In the genomic region with DNA sequence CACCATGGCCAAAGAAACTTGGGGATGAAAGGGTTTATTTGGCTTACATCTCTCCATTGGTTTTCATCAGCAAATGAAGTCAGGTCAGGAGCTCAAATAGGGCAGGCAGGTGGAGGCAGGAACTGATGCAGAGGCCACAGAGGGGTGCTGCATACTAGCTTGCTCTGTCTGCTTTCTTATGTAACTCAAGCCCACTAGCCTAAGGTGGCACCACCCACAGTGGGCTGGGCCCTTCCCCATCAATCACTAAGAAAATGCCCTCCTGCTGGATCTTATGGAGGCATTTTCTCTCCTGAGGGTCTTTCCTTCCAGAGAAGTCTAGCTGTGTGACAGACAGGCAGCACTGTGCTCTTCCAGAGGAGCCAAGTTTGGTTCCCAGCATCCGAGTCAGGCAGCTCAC, we compare ENCODE assay signal across 23 mouse cellular contexts.
"Had no signal": no experiment of that assay in that cellular context is flagged by ENCODE, and none has a peak within 500 bp of the region (broad histone marks: within the 10 kb centered on the region; RNA-seq: fewer than 3 reads in every experiment).

No protein-coding gene starts in this region.

- H3K27ac ChIP-seq: heart, adult 2 months; hindbrain, embryonic 13.5 days; hindbrain, embryonic 15.5 days; hindbrain, postnatal 0 days; kidney, embryonic 15.5 days; limb, embryonic 10.5 days; limb, embryonic 12.5 days; liver, embryonic 13.5 days; liver, embryonic 15.5 days had no signal

- H3K4me3 ChIP-seq: heart, adult 2 months; heart, embryonic 12.5 days; hindbrain, embryonic 13.5 days; hindbrain, embryonic 15.5 days; kidney, embryonic 15.5 days; limb, embryonic 10.5 days; limb, embryonic 12.5 days; liver, embryonic 13.5 days; liver, embryonic 15.5 days had no signal

- H3K36me3 ChIP-seq: liver, embryonic 13.5 days had no signal

- H3K4me2 ChIP-seq: heart, embryonic 12.5 days; hindbrain, embryonic 13.5 days; hindbrain, embryonic 15.5 days; kidney, embryonic 15.5 days; limb, embryonic 12.5 days; liver, embryonic 11.5 days; liver, embryonic 13.5 days; liver, embryonic 15.5 days had no signal

- H3K27me3 ChIP-seq: heart, embryonic 12.5 days; hindbrain, embryonic 13.5 days; hindbrain, embryonic 15.5 days; kidney, embryonic 15.5 days; limb, embryonic 12.5 days; liver, embryonic 13.5 days; liver, embryonic 15.5 days had no signal

- H3K4me1 ChIP-seq: hindbrain, embryonic 13.5 days; hindbrain, embryonic 15.5 days; kidney, embryonic 15.5 days; limb, embryonic 10.5 days; limb, embryonic 12.5 days; liver, embryonic 13.5 days; liver, embryonic 15.5 days had no signal

- H3K9me3 ChIP-seq: heart, embryonic 12.5 days; hindbrain, embryonic 13.5 days; hindbrain, embryonic 15.5 days; kidney, embryonic 15.5 days; limb, embryonic 10.5 days; limb, embryonic 12.5 days; liver, embryonic 13.5 days; liver, embryonic 15.5 days had no signal

- DNase-seq: gastrocnemius, postnatal 14 days; gastrocnemius, postnatal 36 days; heart, adult 2 months; heart, postnatal 10 days; kidney, adult 11 months; kidney, adult 2 months; kidney, adult 9 months; kidney, postnatal 10 days; kidney, postnatal 25 days; layer of hippocampus, adult 9-11 months; layer of hippocampus, postnatal 36 days; liver; liver, embryonic 13.5 days had no signal

- ATAC-seq: hindbrain, postnatal 0 days; intestine, embryonic 16.5 days had no signal

- H3K9ac ChIP-seq: heart, embryonic 12.5 days; hindbrain, embryonic 13.5 days; hindbrain, embryonic 15.5 days; kidney, embryonic 15.5 days; limb, embryonic 12.5 days; liver, embryonic 13.5 days; liver, embryonic 15.5 days had no signal
